Mouse (Mus musculus): ENCODE measurements around the gene Ccdc50.

Ccdc50 gene

DNA sequence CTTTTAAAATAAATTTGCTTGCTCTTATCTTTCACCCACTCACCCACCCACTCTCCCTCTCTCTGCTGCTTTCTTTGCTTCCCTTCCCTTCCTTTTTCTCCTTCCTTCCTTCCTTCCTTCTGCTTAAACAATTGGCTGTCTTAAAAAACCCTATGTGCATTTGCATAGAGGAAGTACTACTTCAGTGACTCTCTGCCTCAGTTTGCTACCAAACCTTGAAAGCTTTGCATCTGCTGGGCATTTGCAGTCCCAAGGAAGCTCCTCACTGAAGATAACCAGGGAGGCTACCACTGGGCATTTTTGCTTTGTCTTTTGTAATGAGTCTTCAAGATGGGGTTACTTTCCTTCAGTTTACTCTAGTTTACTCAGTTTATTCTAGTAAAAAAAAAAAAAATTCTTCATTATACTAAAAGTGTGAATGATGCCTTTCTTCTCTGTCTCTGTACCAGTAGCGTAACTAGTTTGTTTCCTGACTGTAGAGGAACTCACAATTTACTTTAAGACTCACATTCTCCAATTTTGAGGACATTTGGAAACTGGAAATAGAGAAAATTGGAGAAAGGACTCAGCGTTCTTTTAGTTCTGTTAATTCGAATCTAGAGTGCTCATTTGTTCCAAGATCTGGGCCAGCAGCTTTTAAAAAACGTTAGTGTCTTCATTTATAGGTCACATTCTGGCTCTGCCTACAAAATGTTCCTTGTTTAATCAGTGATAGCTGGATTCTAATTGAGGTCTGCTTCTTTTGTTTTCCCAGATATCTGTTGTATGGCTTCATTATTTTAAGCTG, 6.8 kb downstream of the Ccdc50 start:
- no peak for DNase-seq (ENCODE audit: extremely low spot score, low read depth, low spot score)

GRCm38 (mm10) chr16:27396951-27397350, 8.3 kb downstream of the Ccdc50 start:
- no peak for DNase-seq (ENCODE audit: extremely low spot score, low read depth, low spot score)

- no peak for DNase-seq (ENCODE audit: extremely low spot score, low read depth, low spot score)
These were observed 10.5 kb downstream of the Ccdc50 start for GRCm38 (mm10) chr16:27399026-27399718.

DNA sequence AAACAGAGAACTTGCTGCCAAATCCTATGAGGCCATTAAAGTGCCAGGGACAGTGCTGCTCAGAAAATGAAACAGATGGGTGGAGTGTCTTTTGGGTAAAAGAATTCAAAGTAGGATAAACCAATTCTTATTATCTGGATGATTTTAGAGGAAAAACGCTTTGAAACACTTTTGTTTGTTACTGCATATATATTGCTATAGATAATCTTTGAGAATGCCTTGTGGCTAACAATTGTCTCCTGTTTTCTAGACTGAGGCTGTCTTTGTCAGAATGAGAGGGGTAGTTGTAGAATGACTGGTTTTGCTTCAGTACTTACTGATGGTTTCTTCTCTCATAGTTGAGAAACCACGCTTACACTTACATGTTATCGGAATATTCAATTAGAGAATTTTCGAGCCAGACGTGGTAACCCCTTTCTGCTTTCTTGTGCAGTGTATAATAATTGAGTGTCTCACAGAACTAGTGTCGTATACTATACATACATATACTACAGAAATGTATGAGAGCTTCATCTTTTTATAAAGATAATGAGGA, 11.1 kb downstream of the Ccdc50 start:
- no peak for DNase-seq (ENCODE audit: extremely low spot score, low read depth, low spot score)

DNA sequence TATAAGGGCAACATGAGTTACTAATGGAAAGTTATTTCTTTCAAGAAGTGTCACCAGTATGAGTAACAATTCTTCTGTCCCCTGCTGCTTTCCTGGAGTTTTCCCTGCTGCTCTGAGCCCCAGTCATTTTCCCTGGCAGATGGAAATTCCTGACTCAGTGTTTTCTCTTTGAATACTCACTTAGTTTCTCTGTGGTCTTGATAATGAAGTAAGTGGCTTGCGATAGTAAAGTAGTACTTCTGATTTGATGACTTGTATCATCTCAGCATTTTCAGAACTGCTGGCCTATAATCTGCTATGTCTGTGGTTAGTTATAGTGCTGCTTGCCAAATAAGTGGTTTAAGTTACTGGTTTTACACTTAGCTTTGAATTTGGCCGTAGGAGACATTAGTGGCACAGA, 12.9 kb downstream of the Ccdc50 start:
- no peak for DNase-seq (ENCODE audit: extremely low spot score, low read depth, low spot score)

- DNase-seq (ENCODE audit: extremely low spot score, low read depth, low spot score), result no peak
These were observed 15.4 kb downstream of the Ccdc50 start for GRCm38 (mm10) chr16:27404107-27404506.

- no peak for DNase-seq (ENCODE audit: extremely low spot score, low read depth, low spot score)
These were observed 28.4 kb downstream of the Ccdc50 start for GRCm38 (mm10) chr16:27416937-27417584.

DNA sequence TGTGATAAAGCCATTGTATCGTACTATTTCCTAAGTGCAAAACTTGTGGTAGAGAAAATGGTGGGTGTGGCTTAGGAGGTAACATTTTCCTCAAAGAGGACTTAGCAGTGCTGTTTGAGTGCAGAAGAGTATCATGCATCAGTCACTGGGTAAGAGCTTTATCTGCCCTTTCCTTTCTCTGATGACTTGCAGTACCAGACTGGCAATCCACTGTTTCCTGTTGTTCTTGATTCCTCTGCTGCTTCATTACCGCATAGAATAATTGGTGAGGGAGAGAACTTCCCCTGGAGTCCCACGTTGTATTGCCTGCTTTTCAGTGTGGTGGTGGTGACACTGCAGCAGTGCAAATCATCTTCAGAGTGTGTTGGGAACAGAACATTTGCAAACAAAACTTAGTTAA, 29.0 kb downstream of the Ccdc50 start:
- no peak for DNase-seq (ENCODE audit: extremely low spot score, low read depth, low spot score)

DNA sequence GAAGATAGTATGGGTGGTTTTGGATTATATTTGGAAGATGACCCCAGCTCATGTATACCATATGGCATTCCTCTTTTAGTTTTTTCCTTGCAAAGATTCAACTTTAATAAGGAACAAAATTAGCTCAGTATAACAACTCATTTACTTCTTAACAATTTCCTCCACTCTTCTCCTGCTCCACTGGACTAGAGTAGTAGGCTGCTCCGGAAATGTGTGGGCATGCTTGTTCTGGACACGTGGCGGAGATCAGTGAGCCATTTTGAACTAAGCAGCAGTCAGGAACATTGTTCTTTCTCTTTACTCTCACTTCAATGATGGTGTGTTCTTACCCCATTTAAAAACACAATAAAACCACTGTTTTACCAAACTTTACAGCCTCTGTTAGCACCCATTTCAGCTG, 32.3 kb downstream of the Ccdc50 start:
- no peak for DNase-seq (ENCODE audit: extremely low spot score, low read depth, low spot score)

- no peak for DNase-seq (ENCODE audit: extremely low spot score, low read depth, low spot score)
These were observed 46.4 kb downstream of the Ccdc50 start for GRCm38 (mm10) chr16:27435034-27435433.

- DNase-seq (ENCODE audit: extremely low spot score, low read depth, low spot score), result no peak
These were observed 55.3 kb downstream of the Ccdc50 start for GRCm38 (mm10) chr16:27443941-27444340.

DNA sequence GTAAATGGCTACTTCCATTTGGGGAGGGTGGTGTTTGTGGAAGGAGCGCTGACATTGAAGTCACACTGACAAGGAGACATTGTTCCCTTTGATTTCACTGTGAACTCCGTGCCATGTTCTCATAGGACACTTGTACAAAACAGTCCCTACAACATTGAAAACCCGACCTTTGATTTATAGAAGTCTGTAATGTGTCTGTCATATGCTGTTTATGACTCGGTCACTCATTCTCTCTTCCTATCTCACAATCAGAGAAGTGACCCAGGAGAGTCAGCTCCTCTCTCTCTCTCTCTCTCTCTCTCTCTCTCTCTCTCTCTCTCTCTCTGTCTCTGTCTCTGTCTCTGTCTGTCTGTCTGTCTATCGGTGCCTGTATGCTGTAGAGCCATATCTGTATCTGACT, 60.7 kb downstream of the Ccdc50 start:
- DNase-seq (ENCODE audit: extremely low spot score, low read depth, low spot score), result no peak

DNA sequence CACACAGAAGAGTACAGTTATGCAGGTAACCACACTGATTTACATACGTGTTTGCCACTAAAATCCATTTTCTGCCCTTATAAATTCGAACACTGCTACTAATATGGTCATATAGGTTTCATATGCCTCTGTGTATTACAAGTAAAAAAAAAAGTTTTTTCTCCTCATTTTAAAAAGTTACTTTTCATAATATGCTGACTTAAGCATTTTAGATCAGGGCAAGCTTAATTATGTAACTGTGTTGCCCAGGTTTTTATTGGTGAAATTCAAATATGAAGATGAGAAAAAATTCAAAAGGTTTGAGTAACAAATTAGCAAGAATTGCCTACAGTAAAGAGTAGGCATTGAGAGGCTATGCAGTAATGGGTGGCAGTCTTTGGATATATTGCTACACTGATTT, 62.0 kb downstream of the Ccdc50 start:
- no peak for DNase-seq (ENCODE audit: extremely low spot score, low read depth, low spot score)

DNA sequence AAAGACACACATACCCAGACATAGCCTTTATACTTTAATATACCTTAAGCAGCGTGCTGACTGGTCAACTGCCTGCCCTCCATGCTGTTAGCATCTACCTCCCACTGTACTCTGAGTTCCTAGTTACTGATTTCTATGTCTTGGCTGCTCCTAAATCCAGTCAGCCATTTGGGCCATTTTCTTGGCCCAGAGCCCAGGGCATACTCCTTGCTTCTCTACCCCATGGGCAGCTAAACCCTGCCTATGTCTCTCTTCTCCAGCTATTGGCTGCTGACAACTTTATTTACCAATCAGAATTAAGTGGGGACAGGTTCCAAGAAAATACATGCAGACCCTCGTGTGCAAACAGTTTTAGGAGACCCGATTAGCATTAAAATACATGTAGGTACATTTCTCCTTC, 64.7 kb downstream of the Ccdc50 start:
- no peak for DNase-seq (ENCODE audit: extremely low spot score, low read depth, low spot score)

DNA sequence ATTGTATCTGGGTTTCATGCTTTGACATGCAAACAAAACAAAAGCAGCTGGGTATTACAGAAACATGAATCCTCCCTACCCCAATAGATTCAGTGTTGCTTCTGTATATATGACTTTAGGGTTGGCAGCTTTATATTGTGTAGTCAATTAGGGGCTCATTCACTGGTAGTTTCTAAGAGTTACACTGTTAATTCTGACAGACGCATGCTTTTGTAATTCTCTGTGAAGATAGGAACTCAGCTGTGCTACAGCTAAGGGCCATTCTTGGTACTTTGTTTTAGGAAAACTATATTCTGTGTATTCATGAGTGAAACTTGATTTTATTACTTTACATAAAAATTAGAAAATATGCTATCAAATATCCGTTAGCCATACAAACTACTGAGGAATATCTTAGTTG, 65.2 kb downstream of the Ccdc50 start:
- DNase-seq (ENCODE audit: extremely low spot score, low read depth, low spot score), result no peak

GRCm38 (mm10) chr16:27457273-27457672, 68.6 kb downstream of the Ccdc50 start:
- peak; percentile 49 for DNase-seq (ENCODE audit: extremely low spot score, low read depth, low spot score)

- no peak for DNase-seq (ENCODE audit: extremely low spot score, low read depth, low spot score)
These were observed 80.1 kb downstream of the Ccdc50 start for GRCm38 (mm10) chr16:27468731-27469130.

GRCm38 (mm10) chr16:27471389-27471788, 82.7 kb downstream of the Ccdc50 start:
- no peak for DNase-seq (ENCODE audit: extremely low spot score, low read depth, low spot score)

GRCm38 (mm10) chr16:27483834-27484233, 95.2 kb downstream of the Ccdc50 start:
- no peak for DNase-seq (ENCODE audit: extremely low spot score, low read depth, low spot score)
